Mouse (Mus musculus): Measurements from ENCODE around the gene Efna4.

DNA sequence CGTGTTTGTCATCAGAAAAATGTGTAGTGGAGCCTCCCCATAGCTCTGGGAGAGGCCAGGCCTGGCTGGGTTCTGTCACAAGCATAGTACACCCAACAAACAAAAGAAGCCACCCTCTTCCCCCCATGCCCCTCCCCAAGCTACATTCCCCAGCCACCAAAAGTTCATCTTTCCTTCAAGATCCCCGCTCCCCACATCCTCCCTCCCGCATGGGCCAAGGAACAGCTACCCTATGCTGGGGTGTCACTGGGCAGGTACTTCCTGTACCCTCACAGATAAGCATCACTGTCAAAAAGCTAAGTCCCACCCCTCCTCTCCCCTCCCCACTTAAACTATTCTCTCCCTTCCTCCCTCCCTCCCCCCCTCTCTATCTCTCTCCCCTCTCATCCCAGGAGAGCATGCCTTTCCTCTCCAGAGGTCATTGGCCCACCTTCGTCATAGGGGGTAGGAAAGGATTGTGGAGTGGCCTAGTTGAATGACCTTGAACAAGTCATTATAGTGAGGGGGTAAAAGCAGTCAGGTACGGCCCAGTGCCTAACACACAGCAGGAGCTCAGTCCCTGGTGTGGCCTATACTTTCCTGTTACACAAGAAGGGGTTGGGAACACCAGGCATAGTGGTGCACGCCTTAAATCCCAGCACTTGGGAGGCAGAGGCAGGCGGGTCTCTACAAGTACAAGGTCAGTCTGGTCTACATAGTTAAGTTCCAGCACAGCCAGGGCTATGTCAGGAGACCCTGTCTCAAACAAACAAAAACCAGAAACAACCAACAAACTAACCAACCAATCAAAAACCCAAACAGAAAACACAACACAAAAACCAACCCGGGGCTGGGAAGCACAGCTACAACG lies 44.4 kb upstream of the Efna4 start:
- TF ChIP-seq POLR2A (IDR thresholded peaks at IDR 0.05; ENCODE audit: extremely low read depth, insufficient read depth, low read length) (no peak), CTCF (IDR thresholded peaks at IDR 0.05; ENCODE audit: extremely low read depth, insufficient read depth, low read length) (no peak)

Data from cortical plate, adult 2 months (tissue).